Mouse (Mus musculus): ENCODE data around the gene Hist2h3c2.
A peak's percentile ranks its signal among the peaks of the same experiment; 100 is the strongest.
"Not testable (repeated sequence)": the region's sequence is repeated elsewhere in the genome, so short reads cannot be mapped to it uniquely, and the experiment has no call there.

The Hist2h3c2 gene

GRCm38 (mm10) chr3:96261623-96262022, 22.7 kb upstream of the Hist2h3c2 start:
- DNase-seq (ENCODE audit: low spot score in 2 of 2): no peak

GRCm38 (mm10) chr3:96260220-96260619, 21.3 kb upstream of the Hist2h3c2 start:
- no peak for DNase-seq (ENCODE audit: low spot score in 2 of 2)

GRCm38 (mm10) chr3:96257190-96257589, 18.3 kb upstream of the Hist2h3c2 start:
- no peak for DNase-seq (ENCODE audit: low spot score in 2 of 2)

GRCm38 (mm10) chr3:96255926-96256593, 17.1 kb upstream of the Hist2h3c2 start:
- no peak for DNase-seq (ENCODE audit: low spot score in 2 of 2)

GRCm38 (mm10) chr3:96254683-96255355, 15.9 kb upstream of the Hist2h3c2 start:
- DNase-seq (ENCODE audit: low spot score in 2 of 2): no peak

GRCm38 (mm10) chr3:96251787-96252186, 12.9 kb upstream of the Hist2h3c2 start:
- no peak for DNase-seq (ENCODE audit: low spot score in 2 of 2)

GRCm38 (mm10) chr3:96250890-96251289, 12.0 kb upstream of the Hist2h3c2 start:
- no peak for DNase-seq (ENCODE audit: low spot score in 2 of 2)

GRCm38 (mm10) chr3:96249034-96249345, 10.1 kb upstream of the Hist2h3c2 start:
- DNase-seq (ENCODE audit: low spot score in 2 of 2): no peak

GRCm38 (mm10) chr3:96248141-96249033, 9.5 kb upstream of the Hist2h3c2 start:
- DNase-seq (ENCODE audit: low spot score in 2 of 2): no peak

GRCm38 (mm10) chr3:96247356-96248140, 8.6 kb upstream of the Hist2h3c2 start:
- DNase-seq (ENCODE audit: low spot score in 2 of 2): no peak

GRCm38 (mm10) chr3:96246427-96246856, 7.5 kb upstream of the Hist2h3c2 start, which contains the start of gene Hist2h3c1:
TSS of gene Hist2h3c1 (plus strand) at chr3:96246685.
- not testable (repeated sequence) for DNase-seq (ENCODE audit: low spot score in 2 of 2)

GRCm38 (mm10) chr3:96246018-96246417, 7.1 kb upstream of the Hist2h3c2 start:
- DNase-seq (ENCODE audit: low spot score in 2 of 2): not testable (repeated sequence)

- DNase-seq (ENCODE audit: low spot score in 2 of 2): peak; percentile 80 to 83
These were observed 6.3 kb upstream of the Hist2h3c2 start, which contains the start of gene Hist2h2aa1 for GRCm38 (mm10) chr3:96245003-96245886. TSS of gene Hist2h2aa1 (plus strand) at chr3:96245497.

- no peak for DNase-seq (ENCODE audit: low spot score in 2 of 2)
These were observed 5.1 kb upstream of the Hist2h3c2 start for GRCm38 (mm10) chr3:96243921-96244572.

- no peak for DNase-seq (ENCODE audit: low spot score in 2 of 2)
These were observed 1.9 kb upstream of the Hist2h3c2 start for GRCm38 (mm10) chr3:96240799-96241197.

GRCm38 (mm10) chr3:96239949-96240798, 1.2 kb upstream of the Hist2h3c2 start, which contains the start of gene Hist2h2aa2:
TSS of gene Hist2h2aa2 (minus strand) at chr3:96240276.
- DNase-seq (ENCODE audit: low spot score in 2 of 2): peak; percentile 92 to 95

- DNase-seq (ENCODE audit: low spot score in 2 of 2): no peak
These were observed 919 bp downstream of the Hist2h3c2 start for GRCm38 (mm10) chr3:96237904-96238511.

- DNase-seq (ENCODE audit: low spot score in 2 of 2): no peak
These were observed 1.5 kb downstream of the Hist2h3c2 start for GRCm38 (mm10) chr3:96237335-96237903.
